Mouse (Mus musculus) MEL (cell line): ENCODE results near the gene Crcp. TPM values are rescaled to one million over a fixed set of nuclear protein-coding genes. Genes with fewer than 3 reads are reported as not detected.

Experiments used
- DNase-seq: peaks from one replicate; pipeline ENCODE4 v3.0.0; 2011; ENCODE audit warnings: low read depth, low spot score
- H3K27ac ChIP-seq: 2 replicates; pipeline ENCODE4 v1.5.1; 2012; ENCODE audit warnings: low read depth, mild to moderate bottlenecking, control low read depth, low read length, moderate library complexity; ENCODE audit not compliant: control insufficient read depth
- H3K27me3 ChIP-seq, 2 experiments: fragments of 150-350 bp in 1 of 2; sonication (generic) in 1 of 2; 2 replicates each; pipeline ENCODE4 v1.6.1; 2012; ENCODE audit warnings: low read length in 2 of 2, mild to moderate bottlenecking in 2 of 2, improper control_type of control experiment in 1 of 2, moderate library complexity in 1 of 2; ENCODE audit not compliant: insufficient read depth in 2 of 2, control insufficient read depth in 1 of 2
- H3K36me3 ChIP-seq, 2 experiments: 2 replicates each; pipeline ENCODE4 v1.6.1; 2012 to 2014; ENCODE audit warnings: low read length in 2 of 2, improper control_type of control experiment in 1 of 2, inconsistent platforms in 1 of 2, mild to moderate bottlenecking in 1 of 2; ENCODE audit not compliant: insufficient read depth in 2 of 2, control insufficient read depth in 1 of 2
- H3K4me1 ChIP-seq, 2 experiments: fragments of 150-350 bp in 1 of 2; sonication (generic) in 1 of 2; 2 replicates each; pipeline ENCODE4 v1.6.1; 2012; ENCODE audit warnings: low read length in 2 of 2, improper control_type of control experiment in 1 of 2, mild to moderate bottlenecking in 1 of 2; ENCODE audit not compliant: insufficient read depth in 2 of 2, control insufficient read depth in 1 of 2
- H3K4me3 ChIP-seq, 2 experiments: fragments of 150-350 bp in 1 of 2; sonication (generic) in 1 of 2; 2 replicates each; pipeline ENCODE4 v1.5.1; 2012; ENCODE audit warnings: low read depth in 2 of 2, low read length in 2 of 2, mild to moderate bottlenecking in 2 of 2, moderate library complexity in 2 of 2, control low read depth in 1 of 2, improper control_type of control experiment in 1 of 2; ENCODE audit not compliant: control insufficient read depth in 1 of 2, insufficient read depth in 1 of 2
- H3K79me2 ChIP-seq: 2 replicates; pipeline ENCODE4 v1.6.1; 2012; ENCODE audit warnings: mild to moderate bottlenecking, low read length, moderate library complexity; ENCODE audit not compliant: control insufficient read depth, poor library complexity, insufficient read depth
- H3K9ac ChIP-seq: 2 replicates; pipeline ENCODE4 v1.6.1; 2012; ENCODE audit warnings: low read depth, mild to moderate bottlenecking, control low read depth, low read length, moderate library complexity; ENCODE audit not compliant: control insufficient read depth, poor library complexity, severe bottlenecking
- H3K9me3 ChIP-seq: fragments of 150-350 bp; sonication (generic); replicated peaks from 2 replicates; pipeline ENCODE4 v1.6.1; 2012; ENCODE audit warnings: mild to moderate bottlenecking, low read length, improper control_type of control experiment, moderate library complexity; ENCODE audit not compliant: insufficient read depth
- ELF1 ChIP-seq: IDR thresholded peaks from 2 replicates; pipeline ENCODE4 v1.6.1; 2014; ENCODE audit warnings: low read depth, mild to moderate bottlenecking, inconsistent platforms, low read length, improper control_type of control experiment, moderate library complexity
- ETS1 ChIP-seq: IDR thresholded peaks from 2 replicates; pipeline ENCODE4 v1.6.1; 2012; ENCODE audit warnings: low read depth, mild to moderate bottlenecking, inconsistent platforms, low read length, improper control_type of control experiment, moderate library complexity
- HCFC1 ChIP-seq: IDR thresholded peaks from 2 replicates; pipeline ENCODE4 v1.6.1; 2012; ENCODE audit warnings: low read depth, mild to moderate bottlenecking, inconsistent platforms, low read length, improper control_type of control experiment, moderate library complexity
- JUND ChIP-seq: IDR thresholded peaks from 2 replicates; pipeline ENCODE4 v1.6.1; 2011; ENCODE audit warnings: low read depth, mild to moderate bottlenecking, improper control_type of control experiment, low read length
- MAZ ChIP-seq: IDR thresholded peaks from 2 replicates; pipeline ENCODE4 v1.6.1; 2012; ENCODE audit warnings: low read depth, mild to moderate bottlenecking, inconsistent platforms, low read length, improper control_type of control experiment
- MYC ChIP-seq: IDR thresholded peaks from 2 replicates; pipeline ENCODE4 v1.6.1; 2011; ENCODE audit warnings: low read depth, mild to moderate bottlenecking, low read length, improper control_type of control experiment, moderate library complexity
- NRF1 ChIP-seq: IDR thresholded peaks from 2 replicates; pipeline ENCODE4 v1.6.1; 2014; ENCODE audit warnings: low read depth, mild to moderate bottlenecking, inconsistent platforms, low read length, improper control_type of control experiment, moderate library complexity; ENCODE audit not compliant: poor library complexity, insufficient read depth, severe bottlenecking
- POLR2AphosphoS5 ChIP-seq: IDR thresholded peaks from 2 replicates; pipeline ENCODE4 v1.6.1; 2012; ENCODE audit warnings: low read depth, borderline replicate concordance, mild to moderate bottlenecking, inconsistent platforms, low read length, moderate library complexity, mixed read lengths
- RAD21 ChIP-seq: IDR thresholded peaks from 2 replicates; pipeline ENCODE4 v1.6.1; 2011; ENCODE audit warnings: mild to moderate bottlenecking, low read depth, low read length, improper control_type of control experiment
- RCOR1 ChIP-seq: IDR thresholded peaks from 2 replicates; pipeline ENCODE4 v1.6.1; 2012; ENCODE audit warnings: low read depth, mild to moderate bottlenecking, inconsistent platforms, low read length, improper control_type of control experiment
- SIN3A ChIP-seq: IDR thresholded peaks from 2 replicates; pipeline ENCODE4 v1.6.1; 2012; ENCODE audit warnings: low read length, improper control_type of control experiment, inconsistent platforms
- ZNF384 ChIP-seq: IDR thresholded peaks from 2 replicates; pipeline ENCODE4 v1.6.1; 2012; ENCODE audit warnings: low read depth, mild to moderate bottlenecking, inconsistent platforms, low read length, improper control_type of control experiment
- polyA plus RNA-seq, 2 experiments: library from polyadenylated mRNA; stranded (reverse) in 1 of 2; unstranded in 1 of 2; fragments of >175 nt in 1 of 2; fragments of >200 nt in 1 of 2; gene quantifications; 2 replicates each; pipeline versions ENCODE4 v1.2.1 to v1.2.4; 2012; ENCODE audit warnings: low replicate concordance in 2 of 2, low read depth in 1 of 2; ENCODE audit not compliant: insufficient read length in 2 of 2, insufficient read depth in 1 of 2, missing spikeins in 1 of 2
- total RNA-seq: library from RNA; depleted of rRNA; stranded (reverse); fragments of 300-350 nt; gene quantifications from 2 replicates; pipeline ENCODE4 v1.2.3, GENCODE M21; 2012

The Crcp gene
- total and polyA plus RNA-seq, 3 experiments: 56.2 to 69.6 TPM; not detected in 1

- Histone ChIP-seq H3K79me2 (peaks cover 13% of the 10 kb centered on the region), H3K27me3 (no peaks in the 10 kb centered on the region), H3K27ac (no peak overlapping the region), H3K4me1 (peaks cover 3 to 16% of the 10 kb centered on the region in 2 experiments), H3K9me3 (no peaks in the 10 kb centered on the region)
- DNase-seq: no peak
- TF ChIP-seq RAD21 (no peak), ETS1 (no peak), RCOR1 (no peak), NRF1 (no peak), MYC (no peak), SIN3A (no peak), POLR2AphosphoS5 (no peak), MAZ (no peak), JUND (no peak), HCFC1 (no peak)
- TF ChIP-seq, all 39 proteins: peak for 0
- H3K9ac ChIP-seq: no peak overlapping the region
- H3K36me3 ChIP-seq: peaks cover 0 to 7% of the 10 kb centered on the region in 2 experiments; a peak in 2 of 4 replicates
- no peak overlapping the region for H3K4me3 ChIP-seq
Measured at GRCm38 (mm10) chr5:130000735-130001134, 28.4 kb upstream of the Crcp start.

DNA sequence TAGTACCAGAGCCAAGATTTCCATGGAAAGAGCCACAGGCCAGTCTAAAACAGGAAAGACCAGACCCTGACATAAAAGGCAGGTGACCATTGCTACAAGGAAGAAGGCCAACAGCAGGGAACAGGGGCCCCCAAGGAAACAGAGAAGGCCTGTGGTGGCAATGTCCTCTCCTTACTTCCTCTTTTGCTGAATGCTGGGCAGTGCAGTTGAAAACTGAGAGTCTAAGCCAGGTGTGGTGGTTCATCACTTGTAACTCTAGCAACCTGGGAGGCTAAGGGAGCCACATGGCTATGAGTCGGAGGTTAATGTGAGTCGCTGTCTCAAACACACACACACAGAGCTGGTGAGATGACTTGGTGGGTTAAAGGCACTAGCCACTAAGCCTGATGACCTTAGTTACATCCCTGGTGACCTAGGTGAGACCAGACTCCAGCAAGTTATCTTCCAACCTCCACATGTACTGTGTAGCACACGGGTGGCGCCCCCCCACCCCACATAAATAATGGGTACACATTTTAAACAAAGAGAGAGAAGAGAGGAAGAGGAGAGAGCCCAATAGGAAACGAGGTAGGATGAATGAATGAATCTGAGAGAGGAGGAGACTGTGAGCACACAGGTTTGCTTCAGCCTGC, 27.6 kb upstream of the Crcp start:
- Histone ChIP-seq H3K27me3 (no peaks in the 10 kb centered on the region), H3K36me3 (peaks cover 0 to 7% of the 10 kb centered on the region in 2 experiments; a peak in 2 of 4 replicates), H3K9me3 (no peaks in the 10 kb centered on the region), H3K27ac (0 out of 2 replicates have a peak overlapping the region, but pooled peaks have one; percentile 55), H3K79me2 (peaks cover 13% of the 10 kb centered on the region), H3K4me3 (peak overlapping the region; percentile 82 to 96), H3K9ac (peak overlapping the region; percentile 84), H3K4me1 (peaks cover 3 to 16% of the 10 kb centered on the region in 2 experiments)
- TF ChIP-seq ZNF384 (no peak), JUND (no peak), ELF1 (0 out of 2 replicates have a peak, but pooled peaks have one; percentile 22), POLR2AphosphoS5 (no peak)
- peak; percentile 59 for DNase-seq
